Mouse (Mus musculus): ENCODE data around the gene 1700012B07Rik. TPM values are rescaled to one million over a fixed set of nuclear protein-coding genes. Genes with fewer than 3 reads are reported as not detected.

Gene 1700012B07Rik
- total and polyA plus RNA-seq, 2 experiments from 2014 or later: not detected

DNA sequence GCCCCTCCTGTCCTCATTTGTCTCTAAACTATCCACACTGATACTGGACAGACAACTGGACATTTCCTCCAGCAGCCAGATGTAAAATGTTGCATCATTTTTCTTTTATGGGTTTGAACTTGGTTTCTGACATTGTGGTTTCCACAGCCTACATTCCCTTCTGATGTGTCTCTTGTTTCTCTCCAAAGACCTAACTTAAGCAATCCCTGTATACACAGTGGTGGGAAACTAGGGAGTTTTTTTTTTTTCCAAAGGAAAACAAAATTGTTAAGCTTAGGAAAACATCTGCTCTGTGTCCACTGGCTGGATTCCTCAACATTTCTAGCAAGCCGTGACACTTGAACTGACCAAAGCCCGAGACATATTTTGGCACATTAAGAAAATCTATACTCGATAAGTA is 10.4 kb downstream of the 1700012B07Rik start:
- TF ChIP-seq CTCF (IDR thresholded peaks at IDR 0.05; ENCODE audit: low read depth): no peak
- 79% methylated on average over 3 of the region's 3 CpGs for WGBS

DNA sequence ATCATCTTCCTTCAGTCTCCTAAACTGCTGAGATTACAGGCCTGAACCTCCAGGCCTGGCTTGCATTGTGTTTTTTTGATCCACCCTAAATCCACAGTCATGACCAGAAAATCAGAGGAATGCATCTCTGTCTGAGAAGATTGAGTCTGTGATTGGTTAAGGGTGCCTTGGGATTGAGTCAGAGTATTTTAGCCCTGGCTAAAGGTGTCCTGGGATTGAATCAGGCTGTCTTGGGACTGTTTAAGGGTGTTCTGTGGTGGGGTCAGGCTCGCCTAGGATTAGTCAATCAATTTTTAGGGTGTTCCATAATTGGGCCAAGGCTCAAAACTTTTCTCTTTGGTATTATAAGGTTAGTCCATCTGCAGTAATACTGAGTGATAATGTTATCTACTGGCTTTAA is 10.9 kb downstream of the 1700012B07Rik start:
- Histone ChIP-seq H3K27ac (no peak overlapping the region), H3K9ac (replicated peaks; ENCODE audit: low read length) (no peak overlapping the region), H3K4me1 (ENCODE audit: insufficient read depth, low read length) (no peaks in the 10 kb centered on the region), H3K36me3 (ENCODE audit: insufficient read depth, low read length) (no peaks in the 10 kb centered on the region), H3K27me3 (ENCODE audit: insufficient read depth, low read length) (no peaks in the 10 kb centered on the region), H3K4me2 (ENCODE audit: low read depth, low read length) (no peak overlapping the region), H3K9me3 (ENCODE audit: low read length) (no peaks in the 10 kb centered on the region), H3K4me3 (ENCODE audit: low read length) (no peak overlapping the region)
- DNase-seq (ENCODE audit: low spot score): no peak
- 68% methylated on average over 1 of the region's 1 CpGs for WGBS
- no peak for TF ChIP-seq CTCF (IDR thresholded peaks at IDR 0.05; ENCODE audit: low read depth)
- ATAC-seq: no peak

More for the DNA sequence above, 10.4 kb downstream of the 1700012B07Rik start:
- ATAC-seq (no peak), DNase-seq (ENCODE audit: low spot score) (no peak)
- no peaks in the 10 kb centered on the region for H3K36me3 ChIP-seq (ENCODE audit: insufficient read depth, low read length)
- no peaks in the 10 kb centered on the region for H3K4me1 ChIP-seq (ENCODE audit: insufficient read depth, low read length)
- H3K4me3 ChIP-seq (ENCODE audit: low read length): no peak overlapping the region
- no peaks in the 10 kb centered on the region for H3K27me3 ChIP-seq (ENCODE audit: insufficient read depth, low read length)
- no peaks in the 10 kb centered on the region for H3K9me3 ChIP-seq (ENCODE audit: low read length)
- no peak overlapping the region for H3K9ac ChIP-seq (replicated peaks; ENCODE audit: low read length)
- no peak overlapping the region for H3K4me2 ChIP-seq (ENCODE audit: low read depth, low read length)
- H3K27ac ChIP-seq: no peak overlapping the region

DNA sequence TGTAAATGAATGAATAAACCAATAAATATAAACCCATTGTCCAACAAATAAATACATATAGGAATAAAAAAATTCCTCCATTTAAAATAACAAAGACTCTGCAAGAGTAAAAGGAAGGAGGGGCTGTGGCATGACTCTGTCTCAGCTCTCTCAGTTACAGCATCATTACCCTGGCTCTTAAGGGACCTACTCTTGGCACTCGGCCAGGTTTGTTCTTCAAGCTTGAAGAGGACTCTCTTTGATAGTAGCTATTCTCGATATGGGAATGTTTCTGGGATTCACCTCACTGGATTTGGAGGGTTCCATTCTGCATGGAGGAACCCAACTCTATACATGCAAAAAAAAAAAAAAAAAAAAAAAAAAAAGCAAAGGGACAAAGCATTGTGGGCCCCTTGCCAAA is 16.1 kb downstream of the 1700012B07Rik start:
- peak; percentile 30 for DNase-seq (ENCODE audit: low spot score)

DNA sequence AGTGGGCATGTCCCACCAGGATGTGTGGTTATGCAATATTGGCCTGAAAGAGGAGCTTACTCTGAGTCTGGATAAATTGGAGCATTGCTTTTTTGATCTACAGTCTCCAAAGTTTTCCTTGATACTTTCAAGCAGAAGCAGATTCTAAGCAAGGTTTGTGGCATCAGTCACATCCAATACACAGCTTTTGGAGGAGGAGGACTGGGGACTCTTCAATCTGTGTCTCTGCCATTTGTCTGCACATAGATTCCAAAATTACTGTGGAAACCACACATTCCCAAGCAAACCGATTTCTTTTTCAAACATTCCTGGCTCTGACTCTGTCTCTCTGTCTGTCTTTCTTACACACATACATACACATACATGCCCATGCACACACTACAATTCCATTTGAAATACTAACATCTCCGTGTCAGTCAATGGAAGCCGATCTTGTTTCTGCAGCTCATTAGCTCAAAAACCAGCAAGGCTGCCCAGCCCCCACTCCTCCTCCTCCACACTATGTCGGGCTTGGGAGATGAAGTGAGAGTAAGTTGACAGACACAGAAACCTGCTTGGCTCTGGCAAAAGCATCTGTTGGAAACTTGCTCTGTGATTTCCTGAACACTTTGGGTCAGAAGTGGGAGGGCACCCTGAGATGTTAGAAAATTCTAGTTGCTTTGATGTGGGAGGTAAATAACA is 18.5 kb downstream of the 1700012B07Rik start:
- Histone ChIP-seq H3K27me3 (ENCODE audit: insufficient read depth, low read length) (no peaks in the 10 kb centered on the region), H3K27ac (no peak overlapping the region), H3K36me3 (ENCODE audit: insufficient read depth, low read length) (no peaks in the 10 kb centered on the region), H3K9me3 (ENCODE audit: low read length) (no peaks in the 10 kb centered on the region), H3K4me3 (ENCODE audit: low read length) (no peak overlapping the region), H3K4me2 (ENCODE audit: low read depth, low read length) (no peak overlapping the region), H3K4me1 (ENCODE audit: insufficient read depth, low read length) (no peaks in the 10 kb centered on the region), H3K9ac (replicated peaks; ENCODE audit: low read length) (no peak overlapping the region)
- no peak for ATAC-seq
- TF ChIP-seq CTCF (IDR thresholded peaks at IDR 0.05; ENCODE audit: low read depth): no peak
- DNase-seq (ENCODE audit: low spot score): no peak
- WGBS: 65% methylated on average over 4 of the region's 4 CpGs

More for the DNA sequence above, 16.1 kb downstream of the 1700012B07Rik start:
- no peaks in the 10 kb centered on the region for H3K4me1 ChIP-seq (ENCODE audit: insufficient read depth, low read length)
- TF ChIP-seq CTCF (IDR thresholded peaks at IDR 0.05; ENCODE audit: low read depth): no peak
- no peak overlapping the region for H3K4me2 ChIP-seq (ENCODE audit: low read depth, low read length)
- H3K9me3 ChIP-seq (ENCODE audit: low read length): no peaks in the 10 kb centered on the region
- H3K27ac ChIP-seq: no peak overlapping the region
- H3K36me3 ChIP-seq (ENCODE audit: insufficient read depth, low read length): no peaks in the 10 kb centered on the region
- WGBS: 57% methylated on average over 2 of the region's 2 CpGs
- H3K27me3 ChIP-seq (ENCODE audit: insufficient read depth, low read length): no peaks in the 10 kb centered on the region
- no peak overlapping the region for H3K9ac ChIP-seq (replicated peaks; ENCODE audit: low read length)
- ATAC-seq: no peak
- no peak overlapping the region for H3K4me3 ChIP-seq (ENCODE audit: low read length)

DNA sequence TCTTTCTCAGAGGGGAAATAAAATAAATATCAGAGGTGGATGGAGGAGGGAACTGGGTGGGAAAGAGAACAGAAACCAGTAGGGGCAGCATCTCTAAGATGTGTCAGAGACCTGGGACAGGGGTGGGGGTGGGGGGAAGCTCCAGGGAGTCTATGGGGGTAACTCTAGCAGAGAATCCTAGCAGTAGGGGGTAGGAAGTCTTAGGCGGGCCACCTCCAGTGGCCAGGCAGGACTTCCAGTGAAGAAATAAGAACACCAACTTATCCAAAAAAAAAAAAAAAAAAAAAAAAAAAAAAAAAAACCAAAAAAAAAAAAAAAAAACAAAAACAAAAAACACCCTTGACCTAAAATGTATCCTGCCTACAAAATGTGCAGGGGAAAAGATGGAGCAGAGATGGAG is 26.3 kb downstream of the 1700012B07Rik start:
- Histone ChIP-seq H3K9me3 (ENCODE audit: low read length) (no peaks in the 10 kb centered on the region), H3K27me3 (ENCODE audit: insufficient read depth, low read length) (no peaks in the 10 kb centered on the region), H3K4me3 (ENCODE audit: low read length) (no peak overlapping the region), H3K36me3 (ENCODE audit: insufficient read depth, low read length) (no peaks in the 10 kb centered on the region), H3K9ac (replicated peaks; ENCODE audit: low read length) (no peak overlapping the region), H3K4me2 (ENCODE audit: low read depth, low read length) (no peak overlapping the region), H3K27ac (no peak overlapping the region), H3K4me1 (ENCODE audit: insufficient read depth, low read length) (no peaks in the 10 kb centered on the region)
- 83% methylated on average over 1 of the region's 1 CpGs for WGBS
- ATAC-seq (no peak), DNase-seq (ENCODE audit: low spot score) (no peak)
- TF ChIP-seq CTCF (IDR thresholded peaks at IDR 0.05; ENCODE audit: low read depth): no peak

DNA sequence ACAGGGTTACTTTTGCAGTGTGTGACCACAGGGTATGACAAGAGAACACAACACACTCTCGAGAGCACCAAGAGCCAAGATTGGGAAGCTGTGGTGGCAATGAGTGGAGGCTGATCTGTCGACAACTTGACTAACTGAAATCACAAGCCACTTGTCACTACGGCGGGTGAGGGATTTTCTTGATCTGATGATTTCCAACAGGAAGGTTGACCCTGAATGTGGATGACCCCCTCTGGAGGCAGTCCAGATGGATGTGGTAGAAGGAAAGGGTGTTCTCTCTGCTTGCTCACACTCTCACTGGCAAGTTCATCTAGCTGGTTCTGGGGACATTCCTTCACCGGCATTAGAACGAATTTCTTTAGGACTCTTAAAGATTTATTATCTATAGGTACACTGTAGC is 30.3 kb downstream of the 1700012B07Rik start:
- ATAC-seq (no peak), DNase-seq (ENCODE audit: low spot score) (no peak)
- no peaks in the 10 kb centered on the region for H3K36me3 ChIP-seq (ENCODE audit: insufficient read depth, low read length)
- WGBS: 89% methylated on average over 6 of the region's 6 CpGs
- no peaks in the 10 kb centered on the region for H3K4me1 ChIP-seq (ENCODE audit: insufficient read depth, low read length)
- TF ChIP-seq CTCF (IDR thresholded peaks at IDR 0.05; ENCODE audit: low read depth): no peak
- no peak overlapping the region for H3K9ac ChIP-seq (replicated peaks; ENCODE audit: low read length)
- H3K27me3 ChIP-seq (ENCODE audit: insufficient read depth, low read length): no peaks in the 10 kb centered on the region
- no peaks in the 10 kb centered on the region for H3K9me3 ChIP-seq (ENCODE audit: low read length)
- H3K4me3 ChIP-seq (ENCODE audit: low read length): no peak overlapping the region
- no peak overlapping the region for H3K4me2 ChIP-seq (ENCODE audit: low read depth, low read length)
- no peak overlapping the region for H3K27ac ChIP-seq

DNA sequence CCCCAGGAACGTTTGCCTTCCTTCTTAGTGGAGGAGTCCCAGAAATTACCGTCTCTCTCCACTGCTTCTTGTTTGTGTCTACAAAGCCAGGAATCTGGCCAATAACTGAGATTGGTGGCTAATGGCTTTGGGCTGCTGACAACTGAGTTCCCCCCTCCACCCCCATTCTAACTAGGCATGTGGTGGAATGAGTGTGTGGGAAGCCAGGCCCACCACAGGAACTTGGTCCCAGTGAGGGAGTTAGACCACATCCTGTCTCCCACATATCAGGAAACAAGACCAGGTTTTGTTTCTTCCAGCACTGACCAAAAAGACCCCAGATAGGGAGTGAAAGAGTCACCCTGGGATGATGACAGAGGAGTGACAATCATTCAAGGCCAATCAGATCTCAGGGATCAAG is 32.3 kb downstream of the 1700012B07Rik start:
- Histone ChIP-seq H3K9ac (replicated peaks; ENCODE audit: low read length) (no peak overlapping the region), H3K4me2 (ENCODE audit: low read depth, low read length) (no peak overlapping the region), H3K27me3 (ENCODE audit: insufficient read depth, low read length) (no peaks in the 10 kb centered on the region), H3K27ac (no peak overlapping the region), H3K4me3 (ENCODE audit: low read length) (no peak overlapping the region), H3K4me1 (ENCODE audit: insufficient read depth, low read length) (no peaks in the 10 kb centered on the region), H3K36me3 (ENCODE audit: insufficient read depth, low read length) (no peaks in the 10 kb centered on the region), H3K9me3 (ENCODE audit: low read length) (no peaks in the 10 kb centered on the region)
- no peak for TF ChIP-seq CTCF (IDR thresholded peaks at IDR 0.05; ENCODE audit: low read depth)
- ATAC-seq (no peak), DNase-seq (ENCODE audit: low spot score) (no peak)
- WGBS: 84% methylated on average over 2 of the region's 2 CpGs
